Mouse (Mus musculus) hindbrain, embryonic 10.5 days (tissue): Measurements from ENCODE around the gene Dusp16. TPM values are rescaled to one million over a fixed set of nuclear protein-coding genes. Genes with fewer than 3 reads are reported as not detected.

Experiments used
- DNase-seq: peaks from one replicate; pipeline ENCODE4 v3.0.0-alpha.2; 2017; ENCODE audit warnings: low spot score
- H3K27ac ChIP-seq: fragments of 300-500 bp; sonication (generic); 2 replicates; pipeline ENCODE4 v1.5.1; 2016; ENCODE audit warnings: mild to moderate bottlenecking, moderate library complexity
- H3K27me3 ChIP-seq: fragments of 300-500 bp; sonication (generic); 2 replicates; pipeline ENCODE4 v1.6.1; 2016; ENCODE audit warnings: mild to moderate bottlenecking; ENCODE audit not compliant: poor library complexity, insufficient read depth, severe bottlenecking
- H3K36me3 ChIP-seq: fragments of 300-500 bp; sonication (generic); 2 replicates; pipeline ENCODE4 v1.6.1; 2016; ENCODE audit warnings: mild to moderate bottlenecking, moderate library complexity
- H3K4me1 ChIP-seq: fragments of 300-500 bp; sonication (generic); replicated peaks from 2 replicates; pipeline ENCODE4 v1.6.1; 2016; ENCODE audit warnings: mild to moderate bottlenecking
- H3K4me3 ChIP-seq: fragments of 300-500 bp; sonication (generic); 2 replicates; pipeline ENCODE4 v1.5.1; 2016; ENCODE audit warnings: mild to moderate bottlenecking, moderate library complexity
- H3K9me3 ChIP-seq: fragments of 300-500 bp; sonication (generic); 2 replicates; pipeline ENCODE4 v1.6.1; 2016; ENCODE audit warnings: mild to moderate bottlenecking, moderate library complexity
- WGBS: fragments of 180-500 bp; shearing (Covaris S2); methylation state at CpG from one replicate; pipeline ENCODE4 v1.1.7; 2016; 5-methylcytosine and 5-hydroxymethylcytosine counted together
- polyA plus RNA-seq: library from polyadenylated mRNA; unstranded; fragments of >200 nt; fragmentation: Nextera tagmentation; extraction: Ambion mirVana; gene quantifications from 2 replicates; pipeline ENCODE4 v1.2.1, GENCODE M21; 2016

Gene Dusp16
- polyA plus RNA-seq: 13.8 and 14.1 TPM in 2 replicates

- peaks cover 23% of the 10 kb centered on the region for H3K4me1 ChIP-seq
- under 1% methylated on average over 105 of the region's 108 CpGs for WGBS
- peak; percentile 89 for DNase-seq
- peak within 1 kb of the TSS; percentile 97 for H3K27ac ChIP-seq
- peaks cover 12% of the 10 kb centered on the region for H3K27me3 ChIP-seq
- no peaks in the 10 kb centered on the region for H3K9me3 ChIP-seq
- no peaks in the 10 kb centered on the region for H3K36me3 ChIP-seq
- peak within 1 kb of the TSS; percentile 77 for H3K4me3 ChIP-seq
These were observed at the start of gene Dusp16 for GRCm38 (mm10) chr6:134792141-134793045. TSS of gene Dusp16 (minus strand) at chr6:134792625.

- Histone ChIP-seq H3K36me3 (no peaks in the 10 kb centered on the region), H3K27me3 (no peaks in the 10 kb centered on the region), H3K9me3 (no peaks in the 10 kb centered on the region), H3K27ac (no peak overlapping the region), H3K4me3 (no peak overlapping the region), H3K4me1 (no peaks in the 10 kb centered on the region)
- DNase-seq: no peak
- 82% methylated on average over 2 of the region's 2 CpGs for WGBS
These were observed 47.9 kb upstream of the Dusp16 start for GRCm38 (mm10) chr6:134840346-134840745.

- 90% methylated on average over 4 of the region's 4 CpGs for WGBS
- Histone ChIP-seq H3K27ac (no peak overlapping the region), H3K27me3 (no peaks in the 10 kb centered on the region), H3K36me3 (no peaks in the 10 kb centered on the region), H3K4me1 (no peaks in the 10 kb centered on the region), H3K4me3 (no peak overlapping the region), H3K9me3 (no peaks in the 10 kb centered on the region)
- no peak for DNase-seq
These were observed 45.7 kb upstream of the Dusp16 start for GRCm38 (mm10) chr6:134838111-134838510.

GRCm38 (mm10) chr6:134834585-134835251 is 42.3 kb upstream of the Dusp16 start:
- WGBS: 81% methylated on average over 9 of the region's 9 CpGs
- Histone ChIP-seq H3K27me3 (no peaks in the 10 kb centered on the region), H3K27ac (no peak overlapping the region), H3K4me3 (no peak overlapping the region), H3K36me3 (no peaks in the 10 kb centered on the region), H3K4me1 (peaks cover 10% of the 10 kb centered on the region; the same call in 1 of the 2 replicates), H3K9me3 (no peaks in the 10 kb centered on the region)
- DNase-seq: no peak

GRCm38 (mm10) chr6:134830776-134831175 is 38.4 kb upstream of the Dusp16 start:
- H3K9me3 ChIP-seq: no peaks in the 10 kb centered on the region
- H3K27ac ChIP-seq: 0 out of 2 replicates have a peak overlapping the region, but pooled peaks have one; percentile 90

GRCm38 (mm10) chr6:134829786-134830700 is 37.6 kb upstream of the Dusp16 start, which contains the start of gene Crebl2:
TSS of gene Crebl2 (plus strand) at chr6:134830154.
- H3K27ac ChIP-seq: peak within 1 kb of the TSS; percentile 90
- WGBS: under 1% methylated on average over 57 of the region's 58 CpGs

More at GRCm38 (mm10) chr6:134830776-134831175, 38.4 kb upstream of the Dusp16 start:
- no peak for DNase-seq
- H3K4me3 ChIP-seq: peak overlapping the region; percentile 80
- no peaks in the 10 kb centered on the region for H3K36me3 ChIP-seq
- 4% methylated on average over 10 of the region's 10 CpGs for WGBS
- H3K27me3 ChIP-seq: no peaks in the 10 kb centered on the region
- peaks cover 19% of the 10 kb centered on the region for H3K4me1 ChIP-seq

GRCm38 (mm10) chr6:134822844-134823243 is 30.4 kb upstream of the Dusp16 start:
- 0 out of 2 replicates have a peak, but pooled peaks cover 5% of the 10 kb centered on the region for H3K4me1 ChIP-seq
- no peak for DNase-seq
- H3K4me3 ChIP-seq: no peak overlapping the region
- no peaks in the 10 kb centered on the region for H3K36me3 ChIP-seq
- WGBS: 66% methylated on average over 10 of the region's 10 CpGs
- no peaks in the 10 kb centered on the region for H3K9me3 ChIP-seq
- no peaks in the 10 kb centered on the region for H3K27me3 ChIP-seq
- H3K27ac ChIP-seq: no peak overlapping the region

More at GRCm38 (mm10) chr6:134829786-134830700, 37.6 kb upstream of the Dusp16 start, which contains the start of gene Crebl2:
- Histone ChIP-seq H3K36me3 (no peaks in the 10 kb centered on the region), H3K9me3 (no peaks in the 10 kb centered on the region), H3K27me3 (no peaks in the 10 kb centered on the region), H3K4me3 (peak within 1 kb of the TSS; percentile 80), H3K4me1 (peaks cover 19% of the 10 kb centered on the region)
- DNase-seq: peak; percentile 98

GRCm38 (mm10) chr6:134820411-134820810 is 28.0 kb upstream of the Dusp16 start:
- Histone ChIP-seq H3K9me3 (no peaks in the 10 kb centered on the region), H3K4me1 (0 out of 2 replicates have a peak, but pooled peaks cover 5% of the 10 kb centered on the region), H3K36me3 (no peaks in the 10 kb centered on the region), H3K27ac (no peak overlapping the region), H3K27me3 (no peaks in the 10 kb centered on the region), H3K4me3 (no peak overlapping the region)
- no peak for DNase-seq
- 64% methylated on average over 6 of the region's 6 CpGs for WGBS

- WGBS: 55% methylated on average over 5 of the region's 5 CpGs
- no peak overlapping the region for H3K27ac ChIP-seq
These were observed 27.3 kb upstream of the Dusp16 start for GRCm38 (mm10) chr6:134819741-134820140.

GRCm38 (mm10) chr6:134817051-134817928 is 24.9 kb upstream of the Dusp16 start:
- 75% methylated on average over 12 of the region's 12 CpGs for WGBS
- Histone ChIP-seq H3K9me3 (no peaks in the 10 kb centered on the region), H3K27ac (no peak overlapping the region)

More at GRCm38 (mm10) chr6:134819741-134820140, 27.3 kb upstream of the Dusp16 start:
- Histone ChIP-seq H3K4me1 (0 out of 2 replicates have a peak, but pooled peaks cover 5% of the 10 kb centered on the region), H3K36me3 (no peaks in the 10 kb centered on the region), H3K9me3 (no peaks in the 10 kb centered on the region), H3K27me3 (no peaks in the 10 kb centered on the region), H3K4me3 (no peak overlapping the region)
- DNase-seq: no peak

GRCm38 (mm10) chr6:134813066-134813465 is 20.6 kb upstream of the Dusp16 start:
- Histone ChIP-seq H3K9me3 (no peaks in the 10 kb centered on the region), H3K27ac (no peak overlapping the region), H3K4me3 (no peak overlapping the region), H3K4me1 (no peaks in the 10 kb centered on the region), H3K36me3 (no peaks in the 10 kb centered on the region), H3K27me3 (no peaks in the 10 kb centered on the region)
- no peak for DNase-seq
- WGBS: 78% methylated on average over 1 of the region's 1 CpGs

More at GRCm38 (mm10) chr6:134817051-134817928, 24.9 kb upstream of the Dusp16 start:
- H3K36me3 ChIP-seq: no peaks in the 10 kb centered on the region
- H3K27me3 ChIP-seq: no peaks in the 10 kb centered on the region
- DNase-seq: no peak
- H3K4me1 ChIP-seq: 0 out of 2 replicates have a peak, but pooled peaks cover 5% of the 10 kb centered on the region
- H3K4me3 ChIP-seq: no peak overlapping the region
